Mouse (Mus musculus) frontal cortex, postnatal 36 days (tissue): Measurements from ENCODE around the gene Thada.
A peak's percentile ranks its signal among the peaks of the same experiment; 100 is the strongest.

Experiments
- DNase-seq, 2 experiments: peaks; one replicate each; pipeline ENCODE4 v3.0.0; 2022; ENCODE audit warnings: low spot score in 2 of 2

Gene Thada

GRCm38 (mm10) chr17:84474312-84474711 is 8.3 kb upstream of the Thada start:
- peak in 1 of 2 experiments; percentile 45 for DNase-seq

DNA sequence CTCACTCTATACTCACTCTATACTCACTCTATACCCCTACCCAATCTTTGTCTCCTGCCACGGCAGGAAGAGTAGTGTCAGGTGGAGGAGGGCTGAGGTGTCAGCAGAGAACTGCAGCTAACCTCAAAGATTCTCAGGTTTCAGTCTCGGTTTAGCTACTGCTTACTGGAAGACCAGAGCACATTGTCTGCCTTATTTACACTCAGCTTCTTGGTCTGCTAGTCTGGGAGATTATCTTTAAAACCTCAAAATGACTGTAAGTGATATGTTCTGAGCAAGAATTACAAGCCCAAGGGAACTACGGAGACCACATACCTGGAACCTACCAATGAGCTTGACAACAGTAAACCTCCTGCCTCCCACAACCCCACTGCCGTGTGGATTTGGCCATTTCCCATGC is 31.0 kb downstream of the Thada start:
- no peak for DNase-seq

GRCm38 (mm10) chr17:84434233-84434632 is 31.8 kb downstream of the Thada start:
- no peak for DNase-seq

DNA sequence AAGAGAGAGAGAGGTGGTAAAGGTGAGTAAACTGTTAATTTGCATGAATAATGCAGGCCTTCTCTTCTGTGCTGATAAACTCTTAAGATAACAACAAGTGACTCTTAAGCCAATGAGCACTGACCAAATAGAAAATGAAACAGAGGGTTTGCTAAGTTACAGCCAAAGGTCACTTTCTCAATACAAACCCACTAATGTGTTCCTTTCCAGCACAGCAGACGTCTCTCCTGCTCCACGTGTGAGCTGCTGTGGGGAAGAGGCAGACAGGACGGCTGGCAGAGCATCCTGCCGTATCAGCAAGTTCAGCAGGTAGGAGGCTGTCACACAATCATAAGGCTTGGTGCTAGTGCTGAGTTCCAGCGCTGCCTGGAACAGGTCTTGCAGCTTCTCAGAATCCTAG is 34.0 kb downstream of the Thada start:
- no peak for DNase-seq

DNA sequence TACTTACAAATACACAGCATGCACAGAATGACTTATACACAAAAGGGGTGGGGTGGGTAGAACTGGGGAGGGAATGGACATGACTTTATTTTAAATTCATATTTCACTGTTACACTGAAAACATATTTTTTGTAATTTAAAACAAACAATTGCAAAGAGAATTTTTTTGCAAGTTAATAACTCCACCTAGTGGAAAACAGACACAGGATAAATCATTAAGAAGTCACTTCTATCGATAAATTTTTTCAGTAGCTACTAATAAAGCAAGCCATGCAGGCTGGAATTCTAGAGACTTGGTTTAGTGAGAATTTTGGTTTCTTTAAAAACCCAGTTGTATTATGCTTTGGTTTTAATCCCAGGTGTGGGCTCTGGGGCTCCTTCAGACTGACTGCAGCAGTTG is 41.7 kb downstream of the Thada start:
- DNase-seq, result no peak

DNA sequence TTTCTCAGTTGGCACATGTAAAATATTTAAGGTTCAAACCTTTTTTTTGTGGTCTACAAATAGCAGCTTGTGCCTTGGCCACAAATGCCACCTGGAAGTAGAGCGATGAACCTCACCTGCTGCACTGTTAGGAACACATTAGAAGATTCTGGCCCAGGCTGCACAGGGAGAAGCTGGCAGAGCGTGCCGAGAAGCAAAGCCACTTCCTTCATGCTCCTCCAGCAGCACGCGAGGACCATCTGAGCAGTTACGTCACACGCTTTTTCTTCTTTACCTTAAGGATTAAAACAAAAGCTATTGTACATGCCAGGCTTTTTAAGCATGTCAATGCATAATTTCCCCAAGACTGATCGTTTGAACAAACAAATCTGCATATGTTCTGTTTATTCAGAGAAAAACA is 43.1 kb downstream of the Thada start:
- DNase-seq, result no peak

DNA sequence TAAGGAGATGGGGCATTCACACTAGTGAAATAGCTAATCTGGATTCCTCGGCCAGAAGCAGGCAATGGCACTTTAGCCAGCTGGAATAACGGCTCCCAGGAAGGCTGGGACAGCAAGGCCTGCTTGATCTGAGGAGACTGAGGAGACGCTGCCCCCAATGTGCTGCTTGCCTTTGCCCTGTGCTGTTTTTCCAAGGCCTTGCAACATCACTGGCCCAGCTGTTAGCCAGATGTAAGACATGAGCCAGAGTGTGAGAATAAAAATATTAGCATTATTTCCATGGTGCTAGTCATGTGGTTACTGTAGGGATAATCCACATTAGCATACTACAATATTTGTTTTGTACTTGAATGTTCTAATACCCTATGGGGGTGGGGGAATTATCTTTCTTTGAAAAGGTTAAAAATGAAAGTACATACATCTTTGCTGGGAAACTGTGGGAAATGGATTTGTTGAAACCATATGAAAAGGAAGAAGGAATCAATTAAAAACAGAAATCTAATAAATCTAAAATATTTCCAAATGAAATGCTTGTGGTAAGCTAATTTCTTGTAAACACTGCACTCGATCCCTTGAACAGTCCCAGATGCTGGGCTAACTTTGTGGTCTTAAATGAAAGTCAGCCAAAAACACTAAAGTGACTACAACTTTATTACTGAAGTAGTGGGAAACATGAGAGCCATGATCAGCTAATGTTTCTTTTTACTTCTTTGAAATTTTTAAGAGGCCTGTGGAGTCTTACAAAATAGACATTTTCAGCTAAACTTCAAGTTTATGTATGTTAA is 43.8 kb downstream of the Thada start:
- no peak for DNase-seq

- DNase-seq, result no peak
Measured at GRCm38 (mm10) chr17:84421042-84421441, 45.0 kb downstream of the Thada start.

DNA sequence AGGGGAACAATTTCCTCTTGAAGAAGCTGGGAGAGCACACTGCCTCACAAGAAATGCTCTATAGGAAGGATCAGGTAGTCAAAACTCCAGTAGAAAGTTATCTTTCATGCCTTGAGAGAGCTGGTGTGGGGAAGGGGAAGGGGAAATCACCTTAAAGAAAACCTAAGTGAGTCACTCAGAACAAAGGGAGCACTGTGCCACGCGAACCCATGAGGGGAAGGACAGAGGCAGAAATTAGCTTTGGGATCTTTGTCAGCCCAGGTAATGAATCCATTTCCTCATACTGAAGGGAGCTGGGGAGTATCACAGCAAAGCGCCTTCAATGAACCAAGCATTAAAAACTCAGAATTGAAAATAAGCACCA is 45.7 kb downstream of the Thada start:
- no peak for DNase-seq

GRCm38 (mm10) chr17:84419326-84420275 is 46.4 kb downstream of the Thada start:
- DNase-seq, result peak; percentile 42 to 75

GRCm38 (mm10) chr17:84415936-84416335 is 50.1 kb downstream of the Thada start:
- no peak for DNase-seq

DNA sequence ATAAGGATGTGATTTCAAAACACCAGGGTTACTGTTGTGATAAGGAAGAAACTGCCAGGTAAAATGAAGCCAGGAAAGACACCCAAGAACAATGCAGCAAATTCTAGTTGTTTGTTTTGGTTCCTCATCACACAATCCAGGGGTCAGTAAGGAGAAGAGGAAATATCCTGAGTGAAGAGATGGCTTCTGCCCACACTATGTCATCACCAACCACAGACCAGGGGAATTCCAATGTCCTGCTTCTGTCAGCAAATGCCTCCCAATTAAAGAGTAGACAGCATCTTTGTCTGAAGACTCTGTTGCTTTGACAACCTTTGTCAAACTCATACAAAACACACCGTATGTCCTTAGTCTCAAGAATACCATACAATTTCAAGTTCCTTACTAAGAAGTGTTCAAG is 57.3 kb downstream of the Thada start:
- DNase-seq, result no peak

DNA sequence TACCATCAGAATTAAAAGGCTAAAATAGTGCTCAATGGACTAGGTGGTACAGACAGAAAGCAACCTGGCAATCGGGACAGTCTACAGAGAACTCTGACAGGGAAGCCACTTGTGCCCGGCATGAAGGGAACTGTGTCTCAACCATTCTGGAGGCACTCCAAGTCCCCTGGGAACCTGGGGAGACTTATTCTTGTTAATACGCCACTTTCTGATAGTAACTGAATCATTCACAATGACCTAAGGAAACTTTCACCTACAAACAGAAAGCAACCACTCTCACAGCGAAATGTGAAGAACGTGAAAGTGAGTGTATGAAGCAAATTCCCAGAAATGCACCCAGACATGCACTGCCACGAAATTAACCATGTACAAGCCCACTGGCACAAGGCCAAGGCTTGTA is 60.4 kb downstream of the Thada start:
- no peak for DNase-seq

DNA sequence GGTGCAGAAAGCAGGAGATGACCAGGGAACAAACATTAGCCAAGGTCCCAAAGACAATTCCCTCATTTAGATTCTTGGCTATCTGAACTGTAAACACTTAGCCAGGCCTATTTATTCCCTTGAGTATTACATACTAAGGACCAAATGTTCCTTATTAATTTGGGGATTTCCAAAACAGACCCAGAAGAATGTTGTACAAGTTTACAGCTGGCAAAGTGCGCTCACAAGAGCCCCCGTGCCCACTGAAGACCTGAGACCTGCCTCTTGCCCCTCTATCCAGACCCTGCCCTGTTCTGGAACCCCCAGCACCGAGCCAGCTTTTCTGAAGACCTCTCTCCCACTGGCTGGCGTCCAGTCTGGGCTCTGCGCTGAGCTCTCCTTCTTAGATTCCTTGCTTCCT is 64.2 kb downstream of the Thada start:
- DNase-seq, result no peak

DNA sequence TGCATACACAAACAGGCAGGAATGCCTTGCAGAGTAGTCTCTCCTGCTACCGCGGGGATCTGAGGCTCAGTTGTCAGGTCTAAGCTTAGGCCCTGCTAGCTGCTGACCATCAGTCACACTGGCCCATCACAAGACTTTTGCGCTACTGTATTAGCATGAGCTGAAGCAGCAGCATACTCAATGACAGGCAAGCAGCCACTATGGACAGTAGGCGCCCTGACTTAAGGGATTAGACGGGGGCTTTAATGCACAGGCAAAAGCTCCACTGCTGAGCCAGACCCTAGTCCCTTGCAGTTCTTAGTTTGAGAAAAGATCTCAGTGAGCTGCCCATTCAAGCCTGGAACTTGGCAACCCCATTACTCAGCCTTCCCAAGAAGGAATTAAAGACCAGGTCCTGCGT is 66.6 kb downstream of the Thada start:
- DNase-seq, result no peak

- DNase-seq, result no peak
Measured at GRCm38 (mm10) chr17:84390026-84390425, 76.0 kb downstream of the Thada start.

GRCm38 (mm10) chr17:84386176-84386575 is 79.8 kb downstream of the Thada start:
- DNase-seq, result no peak

- DNase-seq, result no peak
Measured at GRCm38 (mm10) chr17:84385696-84386095, 80.3 kb downstream of the Thada start.

GRCm38 (mm10) chr17:84384661-84385060 is 81.3 kb downstream of the Thada start:
- no peak for DNase-seq

DNA sequence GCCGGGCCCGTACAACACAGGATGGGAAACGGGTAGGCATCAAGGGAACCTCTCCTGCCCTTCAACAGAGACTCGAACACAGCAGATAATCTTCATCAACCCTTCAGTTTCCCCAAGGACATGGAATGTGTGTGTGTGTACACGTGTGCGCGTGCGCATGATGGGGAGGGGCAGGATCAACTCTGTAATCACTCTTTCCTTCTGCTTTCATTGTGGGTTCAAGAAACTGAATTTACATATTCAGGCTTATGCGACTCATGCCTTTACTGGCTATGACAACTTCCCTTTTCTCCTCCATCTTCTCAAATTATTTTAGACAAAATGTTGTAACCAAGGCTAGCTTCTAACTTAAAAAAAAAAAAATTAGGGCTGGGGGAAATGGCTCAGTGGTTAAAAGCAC is 85.7 kb downstream of the Thada start:
- DNase-seq, result no peak

- DNase-seq, result no peak
Measured at GRCm38 (mm10) chr17:84376882-84377281, 89.1 kb downstream of the Thada start.

DNA sequence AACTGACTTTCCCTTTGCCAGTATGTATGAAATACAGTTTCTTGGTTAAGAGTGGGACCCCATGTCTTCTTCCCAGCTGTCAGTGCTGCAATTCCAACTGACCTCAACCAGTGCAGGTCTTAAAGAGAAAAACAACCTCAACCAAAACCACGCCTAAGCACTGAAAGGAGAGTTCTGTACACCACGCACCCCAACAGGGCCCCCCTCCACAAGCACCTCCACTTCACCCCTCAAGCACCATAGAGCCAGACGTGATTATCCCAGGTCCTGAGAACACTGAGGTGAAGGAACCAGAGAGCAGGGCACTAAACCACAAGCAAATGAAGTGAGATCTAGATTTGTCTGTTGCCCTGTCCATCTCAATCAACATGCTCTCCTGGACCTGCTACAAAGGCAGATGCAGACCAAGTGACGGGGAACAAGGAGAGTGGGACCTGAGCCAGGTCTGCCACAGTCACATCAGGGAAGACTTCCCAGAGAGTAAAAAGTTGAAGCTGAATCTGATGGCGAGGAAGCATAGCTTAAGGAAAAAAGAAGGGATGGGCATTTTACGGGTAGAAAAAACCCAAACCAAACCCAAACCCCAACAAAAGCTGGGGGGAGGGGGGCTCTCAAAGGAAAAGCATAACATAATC is 93.5 kb downstream of the Thada start:
- no peak for DNase-seq

DNA sequence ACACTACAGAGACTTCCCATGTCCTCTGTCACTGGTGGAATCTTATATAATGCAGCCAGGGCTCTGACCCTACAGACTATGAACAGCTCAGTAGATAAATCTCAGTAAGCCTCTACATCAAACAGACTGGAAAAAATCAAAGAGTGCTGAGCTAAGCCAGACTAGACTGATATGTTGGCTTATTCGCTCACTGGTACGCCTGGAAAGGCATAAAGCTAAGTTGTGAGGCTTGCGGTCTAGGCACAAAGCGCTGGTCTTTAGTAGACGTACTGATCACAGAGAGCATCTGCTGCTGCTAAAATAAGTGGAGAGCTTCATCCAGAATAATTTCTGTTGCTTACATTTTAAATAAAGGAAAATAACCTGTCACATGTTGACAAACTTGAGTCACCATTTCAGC is 95.6 kb downstream of the Thada start:
- DNase-seq, result no peak
